ENCODE assay signal across 14 mouse cellular contexts in genomic region chr7:29432947-29433553, GRCm38 (mm10).
DNase-seq lines count a peak whose midpoint lies in the region; ATAC-seq lines count a peak whose summit lies in the region.
"Had no signal": no experiment of that assay in that cellular context is flagged by ENCODE, and none has a peak within 500 bp of the region (broad histone marks: within the 10 kb centered on the region; RNA-seq: fewer than 3 reads in every experiment).

No protein-coding gene starts in this region.

- ATAC-seq in cerebellum, adult (ENCODE audit: insufficient number of reproducible peaks, low FRiP score, low TSS enrichment), result no peak
- no peak for ATAC-seq in hindbrain, embryonic 13.5 days (ENCODE audit: low FRiP score)
- no peak for ATAC-seq in hindbrain, embryonic 12.5 days (ENCODE audit: low FRiP score)
- 0 out of 2 replicates have a peak, but pooled peaks have one; percentile 5 for ATAC-seq in forebrain, embryonic 14.5 days
- no peak for ATAC-seq in midbrain, embryonic 12.5 days (ENCODE audit: low FRiP score, low read depth)
- ATAC-seq: intestine, embryonic 16.5 days had no signal

- H3K27me3 ChIP-seq in hindbrain, embryonic 13.5 days, result no peaks in the 10 kb centered on the region
- H3K27me3 ChIP-seq in hindbrain, embryonic 12.5 days, result no peaks in the 10 kb centered on the region
- H3K27me3 ChIP-seq in forebrain, embryonic 14.5 days (replicated peaks; ENCODE audit: control insufficient read depth, insufficient read depth, low read length), result no peaks in the 10 kb centered on the region
- H3K27me3 ChIP-seq in midbrain, embryonic 12.5 days, result peaks cover 32% of the 10 kb centered on the region

- peaks cover 48% of the 10 kb centered on the region for H3K4me1 ChIP-seq in hindbrain, embryonic 13.5 days (replicated peaks)
- peaks cover 40% of the 10 kb centered on the region for H3K4me1 ChIP-seq in hindbrain, embryonic 12.5 days
- peaks cover 19% of the 10 kb centered on the region for H3K4me1 ChIP-seq in forebrain, embryonic 14.5 days (ENCODE audit: control insufficient read depth, insufficient read depth, low read length)
- peaks cover 40% of the 10 kb centered on the region for H3K4me1 ChIP-seq in midbrain, embryonic 12.5 days

- no peak overlapping the region for H3K4me2 ChIP-seq in hindbrain, embryonic 13.5 days
- no peak overlapping the region for H3K4me2 ChIP-seq in hindbrain, embryonic 12.5 days (replicated peaks)
- no peak overlapping the region for H3K4me2 ChIP-seq in forebrain, embryonic 14.5 days (ENCODE audit: low read length)
- H3K4me2 ChIP-seq in midbrain, embryonic 12.5 days (replicated peaks), result 0 out of 2 replicates have a peak overlapping the region, but pooled peaks have one; percentile 1

- H3K36me3 ChIP-seq in hindbrain, embryonic 13.5 days, result no peaks in the 10 kb centered on the region
- H3K36me3 ChIP-seq in hindbrain, embryonic 12.5 days, result no peaks in the 10 kb centered on the region
- H3K36me3 ChIP-seq in forebrain, embryonic 14.5 days (ENCODE audit: control insufficient read depth, insufficient read depth, low read length), result no peaks in the 10 kb centered on the region
- no peaks in the 10 kb centered on the region for H3K36me3 ChIP-seq in midbrain, embryonic 12.5 days
- H3K36me3 ChIP-seq: embryonic facial prominence, embryonic 10.5 days had no signal

- 0 out of 2 replicates have a peak overlapping the region, but pooled peaks have one; percentile 27 for H3K27ac ChIP-seq in hindbrain, embryonic 13.5 days
- no peak overlapping the region for H3K27ac ChIP-seq in hindbrain, embryonic 12.5 days
- no peak overlapping the region; the same call in 1 of the 2 replicates for H3K27ac ChIP-seq in forebrain, embryonic 14.5 days (ENCODE audit: low read depth, low read length)
- H3K27ac ChIP-seq in midbrain, embryonic 12.5 days (replicated peaks), result 0 out of 2 replicates have a peak overlapping the region, but pooled peaks have one; percentile 36
- H3K27ac ChIP-seq: embryonic facial prominence, embryonic 10.5 days; liver, embryonic 14.5 days had no signal

- peak; percentile 70 to 78 for DNase-seq in cerebellum, postnatal 10 days
- DNase-seq in forebrain, embryonic 14.5 days (ENCODE audit: low spot score), result no peak
- no peak for DNase-seq in liver
- no peak for DNase-seq in layer of hippocampus, postnatal 14 days (ENCODE audit: low spot score in 2 of 2)
- DNase-seq: cerebellum, adult 11 months; kidney, postnatal 10 days; right cerebral cortex, adult 18-20 months had no signal

- no peak overlapping the region for H3K4me3 ChIP-seq in hindbrain, embryonic 13.5 days
- H3K4me3 ChIP-seq in hindbrain, embryonic 12.5 days, result no peak overlapping the region
- H3K4me3 ChIP-seq in forebrain, embryonic 14.5 days (ENCODE audit: low read depth, low read length), result no peak overlapping the region
- no peak overlapping the region for H3K4me3 ChIP-seq in midbrain, embryonic 12.5 days
- H3K4me3 ChIP-seq: embryonic facial prominence, embryonic 10.5 days had no signal

- no peaks in the 10 kb centered on the region for H3K9me3 ChIP-seq in hindbrain, embryonic 13.5 days
- no peaks in the 10 kb centered on the region for H3K9me3 ChIP-seq in hindbrain, embryonic 12.5 days (replicated peaks)
- H3K9me3 ChIP-seq in forebrain, embryonic 14.5 days (replicated peaks; ENCODE audit: control insufficient read depth, low read length), result no peaks in the 10 kb centered on the region
- H3K9me3 ChIP-seq in midbrain, embryonic 12.5 days, result no peaks in the 10 kb centered on the region
- H3K9me3 ChIP-seq: embryonic facial prominence, embryonic 10.5 days had no signal

- H3K9ac ChIP-seq in hindbrain, embryonic 13.5 days, result peak overlapping the region; percentile 19; the same call in 1 of the 2 replicates
- H3K9ac ChIP-seq in hindbrain, embryonic 12.5 days, result no peak overlapping the region
- H3K9ac ChIP-seq in forebrain, embryonic 14.5 days (ENCODE audit: low read length), result no peak overlapping the region
- no peak overlapping the region for H3K9ac ChIP-seq in midbrain, embryonic 12.5 days (replicated peaks)
- H3K9ac ChIP-seq: liver, embryonic 14.5 days had no signal

- 70% methylated on average over 11 of the region's 11 CpGs for WGBS in hindbrain, embryonic 13.5 days
- WGBS in hindbrain, embryonic 12.5 days, result 68% methylated on average over 11 of the region's 11 CpGs
- WGBS in forebrain, embryonic 14.5 days, result 53% methylated on average over 11 of the region's 11 CpGs
- WGBS in midbrain, embryonic 12.5 days, result 40% methylated on average over 11 of the region's 11 CpGs

Comparison
In these comparisons a context has a peak if more than half of its experiments do, and no peak if none do; other contexts are left out.
1. H3K27ac ChIP-seq: peak in hindbrain, embryonic 13.5 days (single experiment) and midbrain, embryonic 12.5 days (single experiment); none in hindbrain, embryonic 12.5 days (single experiment) and forebrain, embryonic 14.5 days (single experiment).
2. DNase-seq: peak in cerebellum, postnatal 10 days (2 of 2); none in forebrain, embryonic 14.5 days (single experiment), liver (single experiment) and layer of hippocampus, postnatal 14 days (0 of 2).